ENCODE assay signal across 8 mouse cellular contexts in the genomic region with DNA sequence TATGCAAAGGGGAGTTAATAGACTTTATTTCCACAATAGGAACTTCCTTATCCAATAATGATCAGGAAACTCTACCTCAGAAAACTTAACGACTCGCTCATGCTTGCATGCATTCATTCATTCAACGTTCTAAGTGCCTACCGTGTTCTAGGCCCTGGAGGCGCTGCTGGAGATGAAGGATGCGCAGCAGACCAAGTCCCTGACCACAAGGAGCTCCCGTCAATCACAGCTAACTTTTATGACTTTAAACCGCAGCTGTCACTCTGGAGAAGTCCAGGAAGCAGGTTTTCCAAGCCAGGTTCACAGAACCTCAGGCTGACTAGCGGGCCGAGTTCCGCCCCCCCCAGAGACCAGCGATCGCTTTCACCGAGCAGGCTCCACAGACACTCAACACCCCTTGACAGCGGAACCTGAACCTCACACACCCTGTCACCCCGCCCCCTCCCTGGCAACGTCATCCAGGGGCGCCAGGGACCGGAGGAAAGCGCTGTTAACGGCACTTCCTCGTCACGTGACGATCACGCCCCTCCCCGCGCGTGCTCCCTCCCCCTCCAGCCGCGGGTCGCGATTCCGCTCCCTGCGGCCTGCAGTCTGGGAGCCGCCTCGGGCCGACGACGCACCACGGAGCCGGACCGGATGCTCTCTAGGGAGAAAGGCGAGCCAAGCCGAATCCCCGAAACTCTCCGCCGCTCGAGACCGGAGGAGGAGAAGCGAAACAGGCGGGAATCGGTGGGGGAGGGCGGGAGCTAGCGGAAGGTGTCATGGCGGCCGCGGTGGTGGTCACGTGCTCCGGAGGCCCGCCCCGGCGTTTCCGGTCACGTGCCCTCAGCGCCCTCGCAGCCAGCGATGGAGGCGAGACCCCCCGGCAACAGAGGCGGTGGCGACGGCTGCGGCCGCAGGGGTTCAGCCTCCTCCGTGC. TPM values are rescaled to one million over a fixed set of nuclear protein-coding genes. Genes with fewer than 3 reads are reported as not detected.
DNase-seq lines count a peak whose midpoint lies in the region; ATAC-seq lines count a peak whose summit lies in the region.

A gene (minus strand): TSS at position 778 of the 919 bp plus-strand sequence.
A gene (plus strand): TSS at position 817 of the 919 bp plus-strand sequence.

- peaks cover 19% of the 10 kb centered on the region for H3K4me1 ChIP-seq in intestine, embryonic 14.5 days (replicated peaks; ENCODE audit: control insufficient read depth, insufficient read depth, low read length)

- peak within 1 kb of the TSS; percentile 94 for H3K4me2 ChIP-seq in intestine, embryonic 14.5 days (ENCODE audit: low read length)

- no peaks in the 10 kb centered on the region for H3K9me3 ChIP-seq in intestine, embryonic 14.5 days (ENCODE audit: control insufficient read depth, low read length)

- H3K36me3 ChIP-seq in intestine, embryonic 14.5 days (ENCODE audit: control insufficient read depth, insufficient read depth, low read length), result peaks cover 27% of the 10 kb centered on the region

- H3K4me3 ChIP-seq in intestine, embryonic 14.5 days (ENCODE audit: low read depth, low read length), result peak within 1 kb of the TSS; percentile 99

- H3K27ac ChIP-seq in intestine, embryonic 14.5 days (ENCODE audit: low read depth), result peak within 1 kb of the TSS; percentile 93

- ATAC-seq in intestine, embryonic 14.5 days (replicated peaks; ENCODE audit: low FRiP score, low TSS enrichment, low read depth), result peak; percentile 98

- WGBS in intestine, embryonic 14.5 days, result under 1% methylated on average over 65 of the region's 75 CpGs

- H3K9ac ChIP-seq in intestine, embryonic 14.5 days (ENCODE audit: low read length), result peak within 1 kb of the TSS; percentile 92

- no peaks in the 10 kb centered on the region for H3K27me3 ChIP-seq in intestine, embryonic 14.5 days (replicated peaks; ENCODE audit: control insufficient read depth, insufficient read depth, low read length)

- DNase-seq in adrenal gland, adult (ENCODE audit: inconsistent age in 2 of 2, low spot score in 1 of 2), result peak; percentile 98 to 99
- peak; percentile 98 for DNase-seq in embryo, embryonic 10.5 days (ENCODE audit: low spot score)
- peak; percentile 97 for DNase-seq in gastrocnemius, postnatal 25 days
- peak; percentile 99 for DNase-seq in intestine, embryonic 14.5 days (ENCODE audit: low spot score)
- peak; percentile 95 to 97 for DNase-seq in left cerebral cortex, postnatal 14 days (ENCODE audit: low spot score in 2 of 2)
- peak; percentile 97 for DNase-seq in mesoderm, embryonic 11.5 days (ENCODE audit: low read depth, low spot score)
- DNase-seq in right cerebral cortex, postnatal 36 days (ENCODE audit: low spot score in 2 of 2), result peak; percentile 95 to 96
- peak; percentile 99 for DNase-seq in yolk sac, embryonic 10.5 days (ENCODE audit: low spot score)

- intact Hi-C loops in left cerebral cortex, postnatal 14 days (cut with DNase I), result no loop called here

RNA-seq across cellular contexts. Expression of the first gene that starts in this region (rescaled TPM):
- 10 to 100 TPM in 1 of 2 experiments, 1 to 10 TPM in 1; 9.8 to 10.9 TPM for total RNA-seq in gastrocnemius, postnatal 25 days (2021)
- polyA plus RNA-seq in intestine, embryonic 14.5 days (2014; fragmentation: Nextera tagmentation; extraction: Ambion mirVana), result 18.8 and 20.9 TPM in 2 replicates
- total RNA-seq in left cerebral cortex, postnatal 14 days (2021), result 10 to 100 TPM; 11.4 to 13.7 TPM

RNA-seq across cellular contexts. Expression of the second gene that starts in this region (rescaled TPM):
- total RNA-seq in gastrocnemius, postnatal 25 days (2021), result 10 to 100 TPM; 13.0 to 15.3 TPM
- 48.7 and 52.9 TPM in 2 replicates for polyA plus RNA-seq in intestine, embryonic 14.5 days (2014; fragmentation: Nextera tagmentation; extraction: Ambion mirVana)
- total RNA-seq in left cerebral cortex, postnatal 14 days (2021), result 10 to 100 TPM; 37.0 to 39.3 TPM

Comparison
In these comparisons a context has a peak if more than half of its experiments do, and no peak if none do; other contexts are left out.
1. Peak in every context shown above with its lines: DNase-seq, ATAC-seq, H3K4me3 ChIP-seq and H3K27ac ChIP-seq.